Mouse (Mus musculus) left cerebral cortex, adult 11 months (tissue): ENCODE measurements around the gene Kif6.
A peak's percentile ranks its signal among the peaks of the same experiment; 100 is the strongest.

Source experiments
- DNase-seq: peaks from one replicate; pipeline ENCODE4 v3.0.0; 2022; ENCODE audit warnings: low spot score

Kif6 gene

DNA sequence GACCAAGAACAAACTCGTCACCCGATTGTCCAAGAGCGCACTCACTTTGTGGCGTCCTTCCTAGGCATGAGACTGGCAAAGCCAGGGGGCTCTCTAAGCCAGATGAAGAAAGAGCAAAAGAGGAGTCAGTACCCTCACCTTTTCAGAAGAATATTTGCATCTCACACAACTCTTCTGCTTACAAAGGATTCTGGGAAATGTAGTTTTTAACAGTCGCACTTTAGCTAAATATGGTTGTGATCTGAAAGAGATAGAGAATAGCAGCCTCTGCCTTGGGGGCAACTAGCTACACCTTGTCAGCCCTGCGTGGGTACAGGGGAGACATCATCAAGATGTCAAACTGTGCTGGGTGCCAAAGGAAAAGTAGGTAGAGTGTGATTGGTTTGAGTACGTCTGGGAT lies 287.7 kb downstream of the Kif6 start:
- no peak for DNase-seq

DNA sequence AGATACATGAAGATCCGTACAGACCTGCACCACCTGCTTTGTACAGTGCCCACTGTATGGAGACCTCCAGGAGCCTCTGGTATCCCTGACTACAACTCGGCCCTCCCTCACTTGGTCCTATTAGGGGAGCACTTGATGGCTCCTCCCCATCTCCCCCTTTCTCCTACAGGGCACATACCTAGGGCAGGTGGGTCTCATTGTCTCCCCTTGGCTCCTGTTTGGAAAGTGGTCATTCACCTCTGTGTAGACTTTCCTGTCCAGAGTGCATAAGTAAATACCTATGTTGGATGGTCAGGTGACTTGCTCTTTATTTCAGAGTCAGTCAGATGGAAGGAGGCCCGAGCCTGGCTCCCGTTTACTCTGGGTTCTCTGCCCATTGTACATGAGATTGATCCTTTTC lies 308.5 kb downstream of the Kif6 start:
- no peak for DNase-seq

DNA sequence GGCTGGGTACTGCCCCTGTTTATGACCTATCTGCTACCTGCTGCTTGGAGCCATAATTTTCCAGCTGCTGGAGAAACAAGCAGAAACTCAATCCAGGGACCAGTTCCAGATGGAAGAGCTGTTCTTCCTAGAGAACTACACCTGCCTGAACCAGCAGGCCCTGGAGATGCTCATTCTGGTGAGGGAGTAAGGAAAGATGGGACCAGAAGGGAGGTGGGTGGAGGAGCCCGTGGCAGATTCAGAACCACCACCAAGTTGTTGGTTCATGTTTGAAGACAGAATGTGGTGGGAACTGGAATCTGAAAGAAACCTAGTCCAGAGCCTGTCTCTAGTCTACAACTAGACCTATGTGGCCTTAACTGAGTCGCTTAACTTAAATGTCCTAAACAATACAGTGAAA lies 312.7 kb downstream of the Kif6 start:
- DNase-seq, result no peak

DNA sequence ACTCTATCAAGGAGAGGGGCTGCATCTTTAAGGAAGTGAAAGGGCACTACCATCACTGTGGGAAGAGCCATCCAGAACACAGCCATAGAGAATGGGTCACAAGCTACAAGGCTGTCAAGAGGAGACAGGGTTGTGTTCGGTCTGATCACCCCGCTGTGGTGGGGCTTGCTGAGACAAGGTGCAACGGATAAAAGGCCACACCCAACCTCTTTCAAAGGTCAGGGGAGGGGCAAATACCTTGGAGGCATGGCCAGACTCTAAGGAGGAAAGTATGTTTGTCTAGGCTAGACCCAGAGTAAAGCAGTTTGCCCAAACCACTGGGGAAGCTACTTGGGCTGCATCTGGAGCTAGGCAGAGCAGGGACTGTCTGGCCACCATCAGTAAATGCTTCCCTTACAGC lies 318.9 kb downstream of the Kif6 start:
- no peak for DNase-seq

DNA sequence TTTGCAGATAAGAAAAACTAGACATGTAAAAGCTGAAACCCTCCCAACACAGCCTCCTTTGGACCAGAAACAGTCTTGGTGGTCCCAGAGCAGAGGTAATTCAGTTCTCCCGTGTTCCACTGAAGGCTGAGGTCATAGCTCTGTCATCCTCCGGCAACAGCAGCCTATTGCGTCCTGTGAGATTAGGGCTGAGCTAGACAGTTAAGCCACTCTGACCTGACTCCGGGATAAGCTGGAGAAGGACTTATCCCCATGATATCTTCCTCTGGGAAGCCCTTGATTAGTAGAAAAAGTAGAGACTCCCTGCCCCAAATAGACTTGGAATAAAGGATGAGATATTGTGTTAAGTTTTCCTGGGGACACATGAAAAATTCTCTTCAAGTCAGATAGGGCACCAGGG lies 319.6 kb downstream of the Kif6 start:
- no peak for DNase-seq

DNA sequence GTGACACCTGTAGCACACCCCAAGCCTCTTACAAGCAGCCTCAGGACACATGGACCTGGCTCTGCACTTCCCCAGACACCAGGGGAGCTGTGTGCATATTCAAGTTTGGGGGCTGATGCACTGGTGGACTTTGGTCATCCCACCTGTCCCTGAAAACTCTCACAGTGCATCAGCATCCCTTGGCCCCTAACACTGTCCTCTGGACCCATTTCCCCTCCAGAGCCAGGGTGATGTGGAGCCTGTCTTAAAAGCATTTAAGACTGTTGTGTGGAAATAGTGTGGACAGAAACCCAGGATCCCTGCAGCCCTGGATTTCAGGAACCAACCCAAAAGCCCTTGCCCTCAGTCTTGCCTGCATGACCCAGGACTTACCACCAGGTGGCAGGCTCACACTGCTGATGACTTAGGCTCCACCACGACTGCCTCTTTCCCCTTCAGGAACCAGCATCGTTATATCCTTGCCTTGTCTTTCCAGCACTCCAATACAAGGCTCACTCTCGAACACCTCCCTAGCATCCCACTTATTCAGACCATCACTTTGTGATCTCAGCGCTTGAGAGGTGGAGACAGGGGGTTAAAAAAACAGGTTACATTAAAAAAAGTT lies 320.8 kb downstream of the Kif6 start:
- DNase-seq, result peak; percentile 67

DNA sequence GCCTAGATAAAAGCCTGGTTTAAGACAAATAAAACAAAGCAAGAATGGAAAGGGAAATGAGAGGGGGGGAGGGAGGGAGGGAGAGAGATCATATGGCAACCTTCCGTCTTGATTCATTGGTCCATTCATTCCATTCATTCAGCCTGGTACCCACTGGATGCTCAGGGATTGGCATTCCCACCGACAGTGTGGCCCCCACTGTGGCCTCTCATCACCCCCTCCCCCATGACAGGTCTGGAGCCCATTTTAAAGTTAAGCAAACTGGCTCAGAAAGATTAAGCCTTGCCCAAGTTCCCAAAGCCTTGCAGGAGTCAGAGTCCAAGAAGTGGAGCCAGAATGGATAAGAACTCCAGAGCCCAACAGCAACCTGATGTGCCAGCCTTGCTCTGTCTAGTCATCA lies 321.3 kb downstream of the Kif6 start:
- no peak for DNase-seq

DNA sequence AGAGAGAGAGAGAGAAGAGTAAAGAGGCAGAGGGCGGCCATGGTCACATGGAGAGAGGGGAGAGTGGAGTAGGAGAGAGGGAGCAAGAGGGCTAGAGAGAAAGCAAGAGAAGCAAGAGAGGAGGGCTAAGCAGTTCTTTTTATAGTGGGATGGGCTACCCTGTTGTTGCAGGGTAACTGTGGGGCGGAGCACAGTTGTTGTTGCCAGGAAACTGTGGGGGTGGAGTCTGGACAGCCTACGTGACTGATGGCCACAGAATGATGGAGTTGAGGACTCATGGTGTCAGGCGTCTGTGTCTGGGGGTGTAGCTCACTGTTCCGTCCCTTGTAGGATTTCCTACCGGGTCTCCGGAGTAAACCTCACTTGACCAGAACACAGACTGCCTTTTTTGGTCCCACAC lies 324.2 kb downstream of the Kif6 start:
- DNase-seq, result no peak

DNA sequence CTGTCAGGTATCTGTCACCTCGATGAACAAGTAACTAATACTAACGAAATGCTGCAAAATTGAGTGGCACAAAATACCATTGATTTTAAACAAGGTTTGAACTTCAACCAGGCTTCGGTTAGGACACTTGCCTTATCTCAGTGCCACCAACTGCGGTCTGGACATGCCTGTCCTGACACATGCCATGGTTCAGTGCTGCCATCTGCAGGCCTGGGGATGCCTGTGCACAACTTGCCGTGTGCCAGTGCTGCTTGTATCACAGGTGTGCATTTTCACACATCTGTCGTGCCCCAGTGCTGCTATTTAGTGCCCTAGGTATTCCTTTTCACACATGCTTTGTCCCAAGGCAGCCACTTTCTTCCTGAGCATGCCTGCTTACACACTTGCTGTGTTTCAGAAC lies 327.7 kb downstream of the Kif6 start:
- DNase-seq, result no peak

DNA sequence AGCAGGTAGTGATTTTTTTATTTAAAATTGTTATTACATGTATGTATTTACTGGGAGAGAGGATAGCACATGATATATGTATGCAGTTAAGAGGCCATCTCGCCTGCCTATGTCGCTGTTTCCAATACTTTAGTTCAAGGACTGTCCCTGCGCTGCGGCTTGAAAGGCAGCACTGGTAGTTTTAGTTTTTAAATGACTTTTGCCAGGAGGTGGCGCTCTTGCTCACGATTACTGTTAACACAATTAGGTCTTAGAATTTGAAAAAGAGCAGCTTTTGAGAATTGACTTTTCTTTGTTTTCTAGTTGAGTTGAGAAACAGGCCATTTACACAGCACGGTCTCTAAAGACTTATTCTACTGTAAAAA lies 336.5 kb downstream of the Kif6 start:
- peak; percentile 71 for DNase-seq

DNA sequence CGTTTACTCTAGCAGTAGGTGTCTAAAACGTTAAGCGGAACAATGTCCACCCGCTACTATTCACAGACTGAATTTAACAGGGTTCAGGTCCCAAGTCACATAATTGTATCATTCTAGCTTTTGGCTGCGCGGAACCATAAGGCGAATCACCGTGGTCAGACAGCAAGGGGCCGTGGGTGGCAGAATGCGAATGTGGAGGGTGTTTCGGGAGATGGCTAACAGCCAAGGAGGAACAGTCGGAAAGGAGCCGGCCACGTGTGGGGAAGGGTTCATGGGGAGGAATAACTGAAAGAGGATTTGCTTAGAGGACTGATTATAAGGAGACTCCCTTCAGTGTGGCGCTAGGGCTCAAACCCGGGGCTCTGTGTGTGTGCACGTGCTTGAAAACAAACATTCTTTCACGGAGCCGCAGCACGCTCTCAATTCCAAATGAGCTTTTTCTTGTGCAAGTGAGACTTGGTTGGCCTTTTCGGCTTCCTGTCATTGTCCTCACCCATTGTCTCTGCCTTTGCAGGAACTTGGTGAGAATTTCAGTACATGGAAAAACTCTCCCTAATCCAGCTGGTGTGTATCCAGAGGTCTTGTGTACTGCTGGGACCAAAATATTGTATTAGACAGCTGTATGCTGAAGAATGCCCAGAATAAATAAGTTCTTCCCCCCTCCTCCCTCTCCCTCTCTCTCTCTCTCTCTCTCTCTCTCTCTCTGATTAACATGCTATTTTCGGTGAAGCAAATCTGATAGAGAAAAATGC lies 337.1 kb downstream of the Kif6 start:
- no peak for DNase-seq

DNA sequence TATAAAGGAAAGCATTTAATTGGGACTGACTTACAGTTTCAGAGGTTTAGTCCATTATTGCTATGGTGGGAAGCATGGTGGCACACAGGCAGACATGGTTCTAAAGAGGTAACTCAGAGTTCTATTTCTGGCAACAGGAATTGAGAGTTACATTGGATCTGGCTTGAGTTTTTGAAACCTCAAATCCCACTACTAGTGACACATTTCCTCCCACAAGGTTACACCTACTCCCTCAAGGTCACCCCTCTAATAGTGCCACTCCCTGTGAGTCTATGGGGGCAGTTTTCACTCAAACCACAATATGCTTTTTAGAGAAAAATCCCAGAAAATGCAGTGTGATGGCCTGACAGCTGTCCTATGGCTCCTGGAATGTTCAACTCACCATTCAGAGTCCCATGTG lies 344.1 kb downstream of the Kif6 start:
- DNase-seq, result no peak
